Mouse (Mus musculus) midbrain, postnatal 0 days (tissue): Measurements from ENCODE around the gene Gpx7. TPM values are rescaled to one million over a fixed set of nuclear protein-coding genes. Genes with fewer than 3 reads are reported as not detected.

Source experiments
- ATAC-seq: fragments of 200-750 bp; cut with Nextera tagmentation; 2 replicates; pipeline ENCODE4 v1.8.0; 2017; ENCODE audit warnings: moderate number of reproducible peaks, mild to moderate bottlenecking, moderate TSS enrichment, moderate library complexity; ENCODE audit not compliant: low FRiP score
- DNase-seq: peaks from one replicate; pipeline ENCODE4 v3.0.0-alpha.2; 2015; ENCODE audit warnings: low spot score
- H3K27ac ChIP-seq: fragments of 300-500 bp; sonication (generic); 2 replicates; pipeline ENCODE4 v1.5.1; 2014; ENCODE audit warnings: low read depth, mild to moderate bottlenecking, low read length, mixed read lengths
- H3K27me3 ChIP-seq: fragments of 300-500 bp; sonication (generic); 2 replicates; pipeline ENCODE4 v1.6.1; 2014; ENCODE audit warnings: low read length, control low read depth, mixed read lengths; ENCODE audit not compliant: insufficient read depth
- H3K36me3 ChIP-seq: fragments of 300-500 bp; sonication (generic); 2 replicates; pipeline ENCODE4 v1.6.1; 2014; ENCODE audit warnings: low read length, control low read depth, mixed read lengths; ENCODE audit not compliant: insufficient read depth
- H3K4me1 ChIP-seq: fragments of 300-500 bp; sonication (generic); 2 replicates; pipeline ENCODE4 v1.6.1; 2014; ENCODE audit warnings: mild to moderate bottlenecking, control low read depth, antibody characterized with exemption, low read length, mixed read lengths; ENCODE audit not compliant: insufficient read depth
- H3K4me2 ChIP-seq: fragments of 300-500 bp; sonication (generic); 2 replicates; pipeline ENCODE4 v1.6.1; 2014; ENCODE audit warnings: low read depth, mild to moderate bottlenecking, low read length, mixed read lengths; ENCODE audit not compliant: poor library complexity, severe bottlenecking
- H3K4me3 ChIP-seq: fragments of 300-500 bp; sonication (generic); 2 replicates; pipeline ENCODE4 v1.5.1; 2014; ENCODE audit warnings: low read depth, mild to moderate bottlenecking, low read length, moderate library complexity
- H3K9ac ChIP-seq: fragments of 300-500 bp; sonication (generic); replicated peaks from 2 replicates; pipeline ENCODE4 v1.6.1; 2014; ENCODE audit warnings: mild to moderate bottlenecking, low read length, moderate library complexity, mixed read lengths; ENCODE audit not compliant: poor library complexity, severe bottlenecking
- H3K9me3 ChIP-seq: fragments of 300-500 bp; sonication (generic); 2 replicates; pipeline ENCODE4 v1.6.1; 2016; ENCODE audit warnings: low read length, control low read depth
- CTCF ChIP-seq: IDR thresholded peaks from 2 replicates; pipeline ENCODE4 v1.5.1; 2016; ENCODE audit warnings: antibody characterized with exemption, mild to moderate bottlenecking
- WGBS: fragments of 180-500 bp; shearing (Covaris S2); extraction: QIAGEN DNeasy Blood & Tissue Kit; methylation state at CpG from one replicate; pipeline ENCODE4 v1.1.7; 2014; 5-methylcytosine and 5-hydroxymethylcytosine counted together
- polyA plus RNA-seq: library from polyadenylated mRNA; unstranded; fragments of >200 nt; fragmentation: Nextera tagmentation; extraction: Ambion mirVana; gene quantifications from 2 replicates; pipeline ENCODE4 v1.2.1, GENCODE M21; 2015
- total RNA-seq: library from RNA; depleted of rRNA; stranded (reverse); fragments of >200 nt; gene quantifications from 2 replicates; pipeline ENCODE4 v1.2.3, GENCODE M21; 2014

The Gpx7 gene
- total and polyA plus RNA-seq, 2 experiments from 2014 or later: 35.1 to 52.2 TPM

- DNase-seq (no peak), ATAC-seq (no peak)
- no peaks in the 10 kb centered on the region for H3K27me3 ChIP-seq
- no peak overlapping the region for H3K27ac ChIP-seq
- H3K4me1 ChIP-seq: 0 out of 2 replicates have a peak, but pooled peaks cover 2% of the 10 kb centered on the region
- peaks cover 5% of the 10 kb centered on the region for H3K36me3 ChIP-seq
- 87% methylated on average over 8 of the region's 8 CpGs for WGBS
- H3K4me2 ChIP-seq: no peak overlapping the region
- no peak for TF ChIP-seq CTCF
- H3K4me3 ChIP-seq: no peak overlapping the region
- H3K9me3 ChIP-seq: no peaks in the 10 kb centered on the region
- H3K9ac ChIP-seq: no peak overlapping the region
These were observed 2.7 kb downstream of the Gpx7 start for GRCm38 (mm10) chr4:108403861-108404635.

GRCm38 (mm10) chr4:108400395-108400794 is 6.4 kb downstream of the Gpx7 start:
- Histone ChIP-seq H3K36me3 (peaks cover 5% of the 10 kb centered on the region), H3K4me2 (no peak overlapping the region), H3K27me3 (no peaks in the 10 kb centered on the region), H3K27ac (no peak overlapping the region), H3K4me3 (no peak overlapping the region), H3K9ac (no peak overlapping the region), H3K9me3 (no peaks in the 10 kb centered on the region), H3K4me1 (no peaks in the 10 kb centered on the region)
- DNase-seq: no peak
- no peak for TF ChIP-seq CTCF
- no peak for ATAC-seq
- WGBS: 87% methylated on average over 10 of the region's 10 CpGs

GRCm38 (mm10) chr4:108394236-108394635 is 12.5 kb downstream of the Gpx7 start:
- ATAC-seq: no peak
- Histone ChIP-seq H3K4me1 (no peaks in the 10 kb centered on the region), H3K9ac (no peak overlapping the region), H3K27me3 (no peaks in the 10 kb centered on the region), H3K27ac (no peak overlapping the region), H3K9me3 (no peaks in the 10 kb centered on the region), H3K4me3 (no peak overlapping the region), H3K36me3 (no peaks in the 10 kb centered on the region), H3K4me2 (no peak overlapping the region)
- no peak for TF ChIP-seq CTCF
- no peak for DNase-seq

GRCm38 (mm10) chr4:108392558-108392957 is 14.2 kb downstream of the Gpx7 start:
- WGBS: 85% methylated on average over 2 of the region's 2 CpGs
- no peaks in the 10 kb centered on the region for H3K9me3 ChIP-seq
- H3K4me2 ChIP-seq: no peak overlapping the region
- no peak overlapping the region for H3K4me3 ChIP-seq
- no peak for DNase-seq
- H3K4me1 ChIP-seq: no peaks in the 10 kb centered on the region
- no peak for TF ChIP-seq CTCF
- H3K36me3 ChIP-seq: no peaks in the 10 kb centered on the region
- no peak overlapping the region for H3K9ac ChIP-seq
- no peak overlapping the region for H3K27ac ChIP-seq
- H3K27me3 ChIP-seq: no peaks in the 10 kb centered on the region
- ATAC-seq: no peak

- no peaks in the 10 kb centered on the region for H3K36me3 ChIP-seq
- DNase-seq (no peak), ATAC-seq (no peak)
- no peak overlapping the region for H3K4me2 ChIP-seq
- no peak overlapping the region for H3K4me3 ChIP-seq
- H3K27ac ChIP-seq: no peak overlapping the region
- no peaks in the 10 kb centered on the region for H3K4me1 ChIP-seq
- no peaks in the 10 kb centered on the region for H3K27me3 ChIP-seq
- TF ChIP-seq CTCF: no peak
- no peak overlapping the region for H3K9ac ChIP-seq
- no peaks in the 10 kb centered on the region for H3K9me3 ChIP-seq
- WGBS: 78% methylated on average over 5 of the region's 5 CpGs
These were observed 15.6 kb downstream of the Gpx7 start for GRCm38 (mm10) chr4:108391124-108391523.

- DNase-seq (no peak), ATAC-seq (no peak)
- no peak overlapping the region for H3K4me2 ChIP-seq
- no peak overlapping the region for H3K9ac ChIP-seq
- WGBS: 50% methylated on average over 3 of the region's 3 CpGs
- H3K36me3 ChIP-seq: no peaks in the 10 kb centered on the region
- no peak overlapping the region for H3K4me3 ChIP-seq
- TF ChIP-seq CTCF: no peak
- peaks cover 4% of the 10 kb centered on the region; the same call in 1 of the 2 replicates for H3K4me1 ChIP-seq
- H3K27me3 ChIP-seq: no peaks in the 10 kb centered on the region
- H3K27ac ChIP-seq: no peak overlapping the region
- no peaks in the 10 kb centered on the region for H3K9me3 ChIP-seq
These were observed 18.0 kb downstream of the Gpx7 start for GRCm38 (mm10) chr4:108388741-108389140.
